Mouse (Mus musculus): ENCODE measurements around the gene Flywch2.
A peak's percentile ranks its signal among the peaks of the same experiment; 100 is the strongest.

Flywch2 gene

DNA sequence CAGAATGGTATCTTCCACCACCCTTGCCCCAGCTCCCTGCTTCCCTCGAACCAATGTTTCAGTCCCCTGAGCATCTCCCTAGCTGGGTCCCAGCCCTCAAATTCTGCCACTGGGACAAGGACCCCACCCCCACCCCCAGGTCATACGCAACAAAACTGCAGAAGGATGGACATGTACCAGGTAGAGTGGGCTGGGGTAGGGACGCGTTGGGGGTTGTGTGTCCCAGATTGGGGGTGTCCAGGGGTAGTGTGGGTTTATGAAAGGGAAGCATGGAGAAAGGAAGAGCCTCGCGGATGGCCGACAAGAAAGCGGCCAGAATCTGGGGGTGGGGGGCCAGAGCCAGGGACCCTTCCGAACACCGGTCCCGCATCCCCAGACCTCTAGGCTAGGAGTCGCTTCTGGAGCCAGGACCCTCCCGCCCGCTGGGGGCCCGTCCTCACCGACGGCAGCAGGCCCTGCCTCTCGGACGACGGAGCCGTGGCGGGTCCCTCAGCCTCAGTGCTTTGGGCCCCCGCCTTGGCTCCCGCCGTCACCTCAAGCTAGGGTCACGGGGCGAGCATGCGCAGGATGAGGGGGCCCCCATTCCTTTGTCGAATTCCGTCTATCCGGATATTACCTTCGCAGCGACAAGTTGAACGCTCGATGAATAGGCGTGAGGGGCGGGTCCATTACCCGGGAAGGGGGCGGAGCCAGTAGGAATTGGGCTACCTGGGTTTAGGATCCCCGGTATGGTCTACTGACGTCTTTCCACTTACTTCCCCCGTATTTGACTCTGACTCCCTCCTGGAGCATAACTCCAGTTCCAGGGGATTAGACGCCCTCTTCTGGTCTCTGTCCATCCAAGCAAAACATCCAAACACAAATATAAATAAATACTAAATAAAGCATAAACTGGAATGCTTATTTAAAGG is at the start of gene Flywch2:
TSS of gene Flywch2 (minus strand) at position 521 of the 911 bp plus-strand sequence.
- peak; percentile 87 for DNase-seq (ENCODE audit: low read depth, low spot score)

- no peak for DNase-seq (ENCODE audit: low read depth, low spot score)
Observed at GRCm38 (mm10) chr17:23831201-23831600, 45.3 kb upstream of the Flywch2 start.

- DNase-seq (ENCODE audit: low read depth, low spot score): peak; percentile 83
Observed at GRCm38 (mm10) chr17:23829064-23829619, 43.3 kb upstream of the Flywch2 start, which contains the start of gene Elob. TSS of gene Elob (minus strand) at chr17:23829136.

- no peak for DNase-seq (ENCODE audit: low read depth, low spot score)
Observed at GRCm38 (mm10) chr17:23828271-23829001, 42.6 kb upstream of the Flywch2 start.

DNA sequence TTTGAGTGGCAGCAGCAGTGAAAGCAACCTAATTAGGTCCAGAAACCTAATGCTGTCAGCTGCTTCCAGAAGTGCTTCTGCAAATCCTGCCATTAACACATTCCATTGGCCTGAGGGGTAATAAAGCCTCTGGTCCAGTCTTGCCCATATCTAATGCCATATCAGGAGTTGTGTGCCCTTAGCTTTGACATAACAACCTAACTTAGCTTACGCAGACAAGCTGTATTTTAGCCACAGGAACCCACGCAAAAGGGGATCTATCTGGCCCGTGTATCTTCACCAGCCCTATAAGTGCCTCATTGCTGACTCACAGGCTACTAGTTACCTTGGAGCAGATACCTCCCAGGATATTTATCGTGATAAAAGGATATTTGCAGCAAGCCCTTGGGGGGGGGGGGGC is 39.7 kb upstream of the Flywch2 start:
- no peak for DNase-seq (ENCODE audit: low read depth, low spot score)

GRCm38 (mm10) chr17:23823614-23824013 is 37.7 kb upstream of the Flywch2 start:
- no peak for DNase-seq (ENCODE audit: low read depth, low spot score)

- no peak for DNase-seq (ENCODE audit: low read depth, low spot score)
Observed at GRCm38 (mm10) chr17:23823018-23823417, 37.1 kb upstream of the Flywch2 start.

- DNase-seq (ENCODE audit: low read depth, low spot score): no peak
Observed at GRCm38 (mm10) chr17:23822094-23822493, 36.2 kb upstream of the Flywch2 start.

- DNase-seq (ENCODE audit: low read depth, low spot score): no peak
Observed at GRCm38 (mm10) chr17:23820731-23821130, 34.9 kb upstream of the Flywch2 start.

- DNase-seq (ENCODE audit: low read depth, low spot score): no peak
Observed at GRCm38 (mm10) chr17:23819235-23819634, 33.4 kb upstream of the Flywch2 start.

- DNase-seq (ENCODE audit: low read depth, low spot score): no peak
Observed at GRCm38 (mm10) chr17:23818579-23818978, 32.7 kb upstream of the Flywch2 start.

- no peak for DNase-seq (ENCODE audit: low read depth, low spot score)
Observed at GRCm38 (mm10) chr17:23815641-23816040, 29.8 kb upstream of the Flywch2 start.

DNA sequence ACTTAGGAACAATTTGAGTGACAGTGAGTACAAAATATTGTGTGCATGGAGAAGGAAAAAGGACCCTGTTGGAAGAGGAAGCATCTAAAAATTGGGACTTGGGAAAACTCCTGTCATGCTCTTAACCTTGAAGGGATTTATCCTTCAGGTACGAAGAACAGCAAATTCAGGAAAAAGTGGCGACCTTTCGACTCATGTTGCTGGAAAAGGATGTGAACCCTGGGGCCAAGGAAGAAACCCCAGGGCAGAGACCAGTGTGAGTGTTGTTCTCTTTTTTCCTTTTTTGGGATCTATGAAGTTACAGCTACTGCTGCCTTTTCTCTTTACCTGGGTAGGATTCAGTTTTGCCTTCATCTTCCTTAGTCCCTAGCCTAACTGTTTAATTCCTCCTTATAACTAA is 22.0 kb upstream of the Flywch2 start:
- DNase-seq (ENCODE audit: low read depth, low spot score): no peak

- no peak for DNase-seq (ENCODE audit: low read depth, low spot score)
Observed at GRCm38 (mm10) chr17:23806867-23807266, 21.0 kb upstream of the Flywch2 start.

GRCm38 (mm10) chr17:23804426-23805085 is 18.7 kb upstream of the Flywch2 start:
- no peak for DNase-seq (ENCODE audit: low read depth, low spot score)

GRCm38 (mm10) chr17:23803366-23804041 is 17.6 kb upstream of the Flywch2 start:
- DNase-seq (ENCODE audit: low read depth, low spot score): peak; percentile 28

- DNase-seq (ENCODE audit: low read depth, low spot score): peak; percentile 99
Observed at GRCm38 (mm10) chr17:23802746-23803365, 17.0 kb upstream of the Flywch2 start.

DNA sequence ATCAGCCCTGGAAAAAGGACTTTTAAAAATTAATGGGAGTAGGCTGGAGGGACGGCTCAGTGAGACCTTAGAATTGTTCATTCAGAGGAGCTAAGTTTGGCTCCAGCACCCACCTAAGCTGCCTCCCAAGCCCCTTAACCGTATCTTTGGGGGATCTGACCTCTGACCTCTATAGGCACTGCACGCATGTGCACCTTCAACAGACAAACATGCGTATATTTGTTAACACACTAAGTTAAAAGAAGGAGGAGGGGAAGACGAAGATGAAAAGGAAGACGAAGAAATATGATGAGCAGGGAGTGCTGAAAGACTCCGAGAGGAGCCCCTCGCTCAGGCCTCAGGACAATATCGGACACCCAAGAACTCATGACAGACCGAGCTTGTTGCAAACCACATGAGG is 15.7 kb upstream of the Flywch2 start:
- DNase-seq (ENCODE audit: low read depth, low spot score): no peak

DNA sequence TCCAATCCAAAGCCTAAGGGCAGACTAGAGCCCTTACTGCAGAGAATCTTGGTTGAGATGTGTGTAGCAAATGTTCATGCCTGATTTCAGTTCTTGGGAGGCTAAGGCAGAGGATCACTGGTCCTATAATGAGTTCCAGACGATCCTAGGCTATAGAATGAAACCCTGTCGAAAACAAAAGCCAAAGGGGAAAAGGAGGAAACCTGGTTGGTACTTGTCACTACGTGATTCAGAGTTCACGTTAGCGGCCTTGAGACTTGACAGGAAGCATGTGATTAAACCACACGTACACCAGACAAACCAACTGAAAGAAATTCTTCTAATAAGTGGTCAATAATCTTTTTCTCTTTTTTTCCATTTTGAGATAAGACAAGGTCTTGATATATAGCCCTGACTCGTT is 11.4 kb upstream of the Flywch2 start:
- no peak for DNase-seq (ENCODE audit: low read depth, low spot score)

DNA sequence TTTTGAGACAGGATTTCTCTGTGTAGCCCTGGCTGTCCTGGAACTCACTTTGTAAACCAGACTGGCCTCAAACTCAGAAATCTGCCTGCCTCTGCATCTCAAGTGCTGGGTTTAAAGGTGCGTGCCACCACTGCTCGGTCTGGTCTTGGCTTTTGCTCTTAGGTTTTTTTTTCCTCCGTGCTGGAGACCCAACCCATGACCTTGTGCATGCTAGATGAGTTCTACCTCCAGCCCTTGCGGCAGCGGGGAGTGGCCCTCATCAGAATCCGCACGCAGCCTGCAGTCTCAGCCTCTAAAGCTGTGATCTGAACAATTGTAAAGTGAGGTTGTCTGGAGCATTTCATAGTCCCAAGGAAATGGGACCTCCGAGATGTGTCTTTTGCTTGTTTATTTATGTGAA is 9.4 kb upstream of the Flywch2 start:
- DNase-seq (ENCODE audit: low read depth, low spot score): no peak

DNA sequence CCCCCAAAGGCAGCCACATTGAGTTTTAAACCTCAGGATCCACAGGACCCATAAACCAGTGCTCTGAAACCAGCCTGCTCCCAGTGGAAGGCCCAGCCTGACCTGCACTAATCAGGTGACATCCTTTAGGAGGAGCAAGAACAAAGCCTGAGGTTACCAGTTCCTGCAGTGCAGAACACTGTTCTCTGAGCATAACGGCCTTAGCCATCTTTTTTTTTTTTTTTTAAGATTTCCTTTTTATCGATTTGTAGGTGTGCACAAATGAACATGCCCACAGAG is 5.1 kb upstream of the Flywch2 start:
- no peak for DNase-seq (ENCODE audit: low read depth, low spot score)

All from brain, embryonic 18.5 days (tissue).